Mouse (Mus musculus): ENCODE measurements at regions not wholly inside any gene's neighbourhood (a gene's known extent, or its start where the extent isn't known, plus 50 kb on each side); places are given as distances from the start of the nearest gene placed in this dataset.

- DNase-seq: no peak
- Histone ChIP-seq H3K27me3 (ENCODE audit: control insufficient read depth, insufficient read depth, low read length) (no peaks in the 10 kb centered on the region), H3K27ac (ENCODE audit: control insufficient read depth, insufficient read depth, low read length) (no peak overlapping the region), H3K4me1 (replicated peaks; ENCODE audit: control insufficient read depth, insufficient read depth, low read length) (0 out of 2 replicates have a peak, but pooled peaks cover 2% of the 10 kb centered on the region), H3K4me3 (ENCODE audit: control insufficient read depth, insufficient read depth, low read length) (no peak overlapping the region), H3K36me3 (ENCODE audit: control insufficient read depth, insufficient read depth, low read length) (no peaks in the 10 kb centered on the region)
- TF ChIP-seq CTCF (IDR thresholded peaks at IDR 0.05; ENCODE audit: borderline replicate concordance, control insufficient read depth, extremely low read depth, insufficient read depth, low read length, poor library complexity) (no peak), POLR2A (IDR thresholded peaks at IDR 0.05; ENCODE audit: control insufficient read depth, extremely low read depth, insufficient read depth, low read length, poor library complexity) (no peak)
- 97% methylated on average over 9 of the region's 9 CpGs for WGBS
Observed at GRCm38 (mm10) chr17:45829571-45829970, 95.9 kb upstream of the 1600014C23Rik start.

- no peaks in the 10 kb centered on the region for H3K27me3 ChIP-seq (ENCODE audit: control insufficient read depth, insufficient read depth, low read length)
- no peak for TF ChIP-seq CTCF (IDR thresholded peaks at IDR 0.05; ENCODE audit: borderline replicate concordance, control insufficient read depth, extremely low read depth, insufficient read depth, low read length, poor library complexity)
- TF ChIP-seq POLR2A (IDR thresholded peaks at IDR 0.05; ENCODE audit: control insufficient read depth, extremely low read depth, insufficient read depth, low read length, poor library complexity): no peak
- WGBS: 67% methylated on average over 11 of the region's 11 CpGs
- H3K27ac ChIP-seq (ENCODE audit: control insufficient read depth, insufficient read depth, low read length): no peak overlapping the region
- H3K36me3 ChIP-seq (ENCODE audit: control insufficient read depth, insufficient read depth, low read length): no peaks in the 10 kb centered on the region
- 0 out of 2 replicates have a peak, but pooled peaks cover 2% of the 10 kb centered on the region for H3K4me1 ChIP-seq (replicated peaks; ENCODE audit: control insufficient read depth, insufficient read depth, low read length)
- no peak for DNase-seq
- H3K4me3 ChIP-seq (ENCODE audit: control insufficient read depth, insufficient read depth, low read length): no peak overlapping the region
Observed at GRCm38 (mm10) chr17:45828843-45829242, 95.2 kb upstream of the 1600014C23Rik start.

- Histone ChIP-seq H3K4me1 (replicated peaks; ENCODE audit: control insufficient read depth, insufficient read depth, low read length) (0 out of 2 replicates have a peak, but pooled peaks cover 2% of the 10 kb centered on the region), H3K4me3 (ENCODE audit: control insufficient read depth, insufficient read depth, low read length) (no peak overlapping the region), H3K27ac (ENCODE audit: control insufficient read depth, insufficient read depth, low read length) (no peak overlapping the region), H3K27me3 (ENCODE audit: control insufficient read depth, insufficient read depth, low read length) (no peaks in the 10 kb centered on the region), H3K36me3 (ENCODE audit: control insufficient read depth, insufficient read depth, low read length) (no peaks in the 10 kb centered on the region)
- WGBS: 10% methylated on average over 9 of the region's 9 CpGs
- DNase-seq: no peak
- TF ChIP-seq POLR2A (IDR thresholded peaks at IDR 0.05; ENCODE audit: control insufficient read depth, extremely low read depth, insufficient read depth, low read length, poor library complexity): no peak
Observed at GRCm38 (mm10) chr17:45828284-45828824, 94.7 kb upstream of the 1600014C23Rik start.

GRCm38 (mm10) chr17:45824977-45825376, 91.3 kb upstream of the 1600014C23Rik start:
- Histone ChIP-seq H3K36me3 (ENCODE audit: control insufficient read depth, insufficient read depth, low read length) (no peaks in the 10 kb centered on the region), H3K27ac (ENCODE audit: control insufficient read depth, insufficient read depth, low read length) (no peak overlapping the region), H3K4me1 (replicated peaks; ENCODE audit: control insufficient read depth, insufficient read depth, low read length) (0 out of 2 replicates have a peak, but pooled peaks cover 2% of the 10 kb centered on the region), H3K4me3 (ENCODE audit: control insufficient read depth, insufficient read depth, low read length) (no peak overlapping the region), H3K27me3 (ENCODE audit: control insufficient read depth, insufficient read depth, low read length) (no peaks in the 10 kb centered on the region)
- TF ChIP-seq CTCF (IDR thresholded peaks at IDR 0.05; ENCODE audit: borderline replicate concordance, control insufficient read depth, extremely low read depth, insufficient read depth, low read length, poor library complexity) (no peak), POLR2A (IDR thresholded peaks at IDR 0.05; ENCODE audit: control insufficient read depth, extremely low read depth, insufficient read depth, low read length, poor library complexity) (no peak)
- DNase-seq: no peak
- WGBS: 88% methylated on average over 8 of the region's 8 CpGs

- Histone ChIP-seq H3K36me3 (ENCODE audit: control insufficient read depth, insufficient read depth, low read length) (no peaks in the 10 kb centered on the region), H3K4me3 (ENCODE audit: control insufficient read depth, insufficient read depth, low read length) (no peak overlapping the region), H3K27me3 (ENCODE audit: control insufficient read depth, insufficient read depth, low read length) (no peaks in the 10 kb centered on the region), H3K27ac (ENCODE audit: control insufficient read depth, insufficient read depth, low read length) (no peak overlapping the region), H3K4me1 (replicated peaks; ENCODE audit: control insufficient read depth, insufficient read depth, low read length) (0 out of 2 replicates have a peak, but pooled peaks cover 2% of the 10 kb centered on the region)
- DNase-seq: no peak
- TF ChIP-seq CTCF (IDR thresholded peaks at IDR 0.05; ENCODE audit: borderline replicate concordance, control insufficient read depth, extremely low read depth, insufficient read depth, low read length, poor library complexity): no peak
- no peak for TF ChIP-seq POLR2A (IDR thresholded peaks at IDR 0.05; ENCODE audit: control insufficient read depth, extremely low read depth, insufficient read depth, low read length, poor library complexity)
- WGBS: 95% methylated on average over 5 of the region's 5 CpGs
Observed at GRCm38 (mm10) chr17:45823501-45823900, 89.9 kb upstream of the 1600014C23Rik start.

- TF ChIP-seq CTCF (IDR thresholded peaks at IDR 0.05; ENCODE audit: borderline replicate concordance, control insufficient read depth, extremely low read depth, insufficient read depth, low read length, poor library complexity) (no peak), POLR2A (IDR thresholded peaks at IDR 0.05; ENCODE audit: control insufficient read depth, extremely low read depth, insufficient read depth, low read length, poor library complexity) (no peak)
- WGBS: 92% methylated on average over 17 of the region's 17 CpGs
Observed at GRCm38 (mm10) chr17:45822427-45822826, 88.8 kb upstream of the 1600014C23Rik start.

GRCm38 (mm10) chr17:45821356-45821755, 87.7 kb upstream of the 1600014C23Rik start:
- no peak for DNase-seq

More at GRCm38 (mm10) chr17:45822427-45822826, 88.8 kb upstream of the 1600014C23Rik start:
- H3K27me3 ChIP-seq (ENCODE audit: control insufficient read depth, insufficient read depth, low read length): no peaks in the 10 kb centered on the region
- H3K4me3 ChIP-seq (ENCODE audit: control insufficient read depth, insufficient read depth, low read length): no peak overlapping the region
- DNase-seq: no peak
- H3K36me3 ChIP-seq (ENCODE audit: control insufficient read depth, insufficient read depth, low read length): no peaks in the 10 kb centered on the region
- no peak overlapping the region for H3K27ac ChIP-seq (ENCODE audit: control insufficient read depth, insufficient read depth, low read length)
- H3K4me1 ChIP-seq (replicated peaks; ENCODE audit: control insufficient read depth, insufficient read depth, low read length): no peaks in the 10 kb centered on the region

More at GRCm38 (mm10) chr17:45821356-45821755, 87.7 kb upstream of the 1600014C23Rik start:
- Histone ChIP-seq H3K36me3 (ENCODE audit: control insufficient read depth, insufficient read depth, low read length) (no peaks in the 10 kb centered on the region), H3K4me1 (replicated peaks; ENCODE audit: control insufficient read depth, insufficient read depth, low read length) (no peaks in the 10 kb centered on the region), H3K4me3 (ENCODE audit: control insufficient read depth, insufficient read depth, low read length) (no peak overlapping the region), H3K27ac (ENCODE audit: control insufficient read depth, insufficient read depth, low read length) (no peak overlapping the region), H3K27me3 (ENCODE audit: control insufficient read depth, insufficient read depth, low read length) (no peaks in the 10 kb centered on the region)
- 90% methylated on average over 7 of the region's 7 CpGs for WGBS
- TF ChIP-seq CTCF (IDR thresholded peaks at IDR 0.05; ENCODE audit: borderline replicate concordance, control insufficient read depth, extremely low read depth, insufficient read depth, low read length, poor library complexity) (no peak), POLR2A (IDR thresholded peaks at IDR 0.05; ENCODE audit: control insufficient read depth, extremely low read depth, insufficient read depth, low read length, poor library complexity) (no peak)
